Mouse (Mus musculus) forebrain, embryonic 12.5 days (tissue): Measurements from ENCODE around the gene Cirbp. TPM values are rescaled to one million over a fixed set of nuclear protein-coding genes. Genes with fewer than 3 reads are reported as not detected.
A peak's percentile ranks its signal among the peaks of the same experiment; 100 is the strongest.

Experiments
- ATAC-seq: fragments of 200-750 bp; cut with Nextera tagmentation; 2 replicates; pipeline ENCODE4 v1.8.0; 2017; ENCODE audit warnings: moderate TSS enrichment; ENCODE audit not compliant: low FRiP score
- H3K27ac ChIP-seq: fragments of 300-500 bp; sonication (generic); 2 replicates; pipeline ENCODE4 v1.5.1; 2016; ENCODE audit warnings: mild to moderate bottlenecking
- H3K27me3 ChIP-seq: fragments of 300-500 bp; sonication (generic); 2 replicates; pipeline ENCODE4 v1.6.1; 2016; ENCODE audit warnings: mild to moderate bottlenecking
- H3K36me3 ChIP-seq: fragments of 300-500 bp; sonication (generic); replicated peaks from 2 replicates; pipeline ENCODE4 v1.6.1; 2016; ENCODE audit warnings: mild to moderate bottlenecking
- H3K4me1 ChIP-seq: fragments of 300-500 bp; sonication (generic); 2 replicates; pipeline ENCODE4 v1.6.1; 2016
- H3K4me2 ChIP-seq: fragments of 300-500 bp; sonication (generic); 2 replicates; pipeline ENCODE4 v1.6.1; 2016; ENCODE audit warnings: mild to moderate bottlenecking, moderate library complexity
- H3K4me3 ChIP-seq: fragments of 300-500 bp; sonication (generic); replicated peaks from 2 replicates; pipeline ENCODE4 v1.5.1; 2016; ENCODE audit warnings: mild to moderate bottlenecking
- H3K9ac ChIP-seq: fragments of 300-500 bp; sonication (generic); 2 replicates; pipeline ENCODE4 v1.6.1; 2016; ENCODE audit warnings: mild to moderate bottlenecking
- H3K9me3 ChIP-seq: fragments of 300-500 bp; sonication (generic); 2 replicates; pipeline ENCODE4 v1.6.1; 2016
- WGBS: fragments of 180-500 bp; shearing (Covaris S2); methylation state at CpG from one replicate; pipeline ENCODE4 v1.1.7; 2016; 5-methylcytosine and 5-hydroxymethylcytosine counted together
- polyA plus RNA-seq: library from polyadenylated mRNA; unstranded; fragments of >200 nt; fragmentation: Nextera tagmentation; extraction: Ambion mirVana; gene quantifications from 2 replicates; pipeline ENCODE4 v1.2.1, GENCODE M21; 2016

The Cirbp gene
- polyA plus RNA-seq, 1 experiment from 2014 or later = 240 TPM

- Histone ChIP-seq H3K9me3 (no peaks in the 10 kb centered on the region), H3K4me3 (peak overlapping the region; percentile 97; the same call in 1 of the 2 replicates), H3K36me3 (peaks cover 49% of the 10 kb centered on the region), H3K27ac (peak overlapping the region; percentile 100), H3K4me1 (peaks cover 60% of the 10 kb centered on the region), H3K27me3 (no peaks in the 10 kb centered on the region), H3K9ac (peak overlapping the region; percentile 91; the same call in 1 of the 2 replicates), H3K4me2 (peak overlapping the region; percentile 70)
- WGBS = 82% methylated on average over 5 of the region's 5 CpGs
- no peak for ATAC-seq
These were observed 18.6 kb upstream of the Cirbp start for GRCm38 (mm10) chr10:80147146-80147718.

DNA sequence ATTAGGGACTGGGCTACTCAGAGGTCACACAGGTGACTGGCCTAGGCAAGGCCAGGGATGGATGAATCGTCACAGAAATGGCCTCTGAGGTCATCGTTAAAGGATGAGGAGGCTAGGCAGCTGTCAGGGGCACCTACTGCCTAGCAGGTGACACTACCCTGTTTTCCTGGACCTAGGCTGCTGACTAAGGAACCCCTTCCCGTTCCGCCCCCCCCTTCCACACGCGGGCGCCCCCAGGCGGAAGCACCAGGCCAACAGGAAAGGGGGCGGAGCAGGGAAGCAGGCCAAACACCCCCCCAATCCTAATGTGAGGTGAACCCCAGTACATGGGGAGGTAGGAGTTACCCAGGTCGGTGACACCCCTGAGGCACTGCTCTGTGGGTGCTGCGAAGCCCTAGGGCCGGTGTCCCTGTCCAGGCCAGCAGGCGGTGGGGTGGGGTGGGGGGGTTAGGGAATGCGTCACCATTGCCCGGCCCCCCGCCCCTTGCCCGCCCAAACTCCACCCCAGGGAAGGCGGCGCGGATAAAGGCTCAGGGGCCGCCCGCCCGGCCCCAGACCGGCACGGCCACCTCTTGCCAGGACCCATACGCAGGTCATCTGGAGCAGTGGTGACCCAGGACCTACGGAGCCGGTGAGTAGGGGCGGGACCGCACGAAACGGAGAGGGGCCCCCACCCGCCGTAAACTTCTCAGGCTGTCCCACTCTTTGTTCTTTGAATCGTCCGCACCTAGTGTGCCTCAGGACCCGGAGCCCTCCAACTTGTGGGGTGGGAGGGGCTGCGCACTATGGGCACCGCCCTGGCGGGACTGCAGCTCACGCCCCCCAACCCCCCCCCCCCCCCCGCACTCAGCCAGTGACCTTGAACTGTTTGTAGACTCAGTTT, 17.8 kb upstream of the Cirbp start, which contains the start of gene Midn:
TSS of gene Midn (plus strand) at position 554 of the 883 bp plus-strand sequence.
- peaks cover 62% of the 10 kb centered on the region for H3K4me1 ChIP-seq
- H3K4me2 ChIP-seq = peak within 1 kb of the TSS; percentile 70
- WGBS = 1% methylated on average over 40 of the region's 42 CpGs
- H3K27ac ChIP-seq = peak within 1 kb of the TSS; percentile 100
- peak; percentile 37 for ATAC-seq
- H3K27me3 ChIP-seq = no peaks in the 10 kb centered on the region
- peak within 1 kb of the TSS; percentile 91 for H3K9ac ChIP-seq
- no peaks in the 10 kb centered on the region for H3K9me3 ChIP-seq
- H3K4me3 ChIP-seq = peak within 1 kb of the TSS; percentile 97
- peaks cover 57% of the 10 kb centered on the region for H3K36me3 ChIP-seq

DNA sequence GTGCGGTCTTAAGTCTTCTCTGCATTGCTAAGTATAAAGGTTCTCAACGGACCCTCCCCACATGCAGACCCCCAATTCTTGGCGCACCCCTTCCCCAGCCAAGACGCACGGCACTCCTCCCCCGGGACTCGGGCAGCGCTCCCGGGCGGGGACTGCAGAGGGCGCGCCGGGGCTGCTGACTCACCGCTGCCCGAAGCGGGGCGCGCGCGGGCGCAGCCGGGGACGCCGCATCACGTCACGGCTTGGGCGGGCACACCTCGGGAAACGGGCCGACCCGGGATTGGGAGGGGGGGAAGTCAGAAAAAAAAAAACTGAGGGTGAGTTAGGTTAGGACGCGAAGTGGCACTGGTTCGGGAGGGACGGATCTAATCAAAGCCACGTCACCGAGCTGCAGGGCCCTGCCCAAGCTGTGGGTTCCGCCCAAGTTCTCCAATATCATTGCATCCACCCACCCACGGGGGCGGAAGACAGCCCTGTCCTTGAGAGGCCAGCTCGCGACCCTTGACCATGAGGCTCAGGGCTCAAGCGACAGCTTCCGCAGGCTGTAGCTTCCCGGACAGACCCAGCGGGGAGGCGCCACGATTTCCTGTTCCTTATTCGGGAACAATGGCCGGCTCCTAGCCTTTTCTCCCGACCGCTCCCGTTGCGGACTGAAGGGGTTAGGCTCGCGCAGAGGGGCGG, 17.0 kb upstream of the Cirbp start:
- Histone ChIP-seq H3K4me1 (peaks cover 62% of the 10 kb centered on the region), H3K9me3 (no peaks in the 10 kb centered on the region), H3K4me3 (peak overlapping the region; percentile 97), H3K4me2 (peak overlapping the region; percentile 70), H3K9ac (peak overlapping the region; percentile 91), H3K27me3 (no peaks in the 10 kb centered on the region), H3K27ac (peak overlapping the region; percentile 100), H3K36me3 (peaks cover 60% of the 10 kb centered on the region)
- WGBS = under 1% methylated on average over 57 of the region's 57 CpGs
- ATAC-seq = peak; percentile 44

- Histone ChIP-seq H3K4me1 (peaks cover 62% of the 10 kb centered on the region), H3K4me2 (peak overlapping the region; percentile 99), H3K27me3 (no peaks in the 10 kb centered on the region), H3K36me3 (peaks cover 60% of the 10 kb centered on the region), H3K4me3 (peak overlapping the region; percentile 97), H3K9ac (peak overlapping the region; percentile 100), H3K27ac (peak overlapping the region; percentile 100), H3K9me3 (no peaks in the 10 kb centered on the region)
- under 1% methylated on average over 88 of the region's 88 CpGs for WGBS
- ATAC-seq = peak; percentile 86
These were observed 16.2 kb upstream of the Cirbp start for GRCm38 (mm10) chr10:80149291-80150225.

GRCm38 (mm10) chr10:80150226-80151210, 15.3 kb upstream of the Cirbp start:
- WGBS = under 1% methylated on average over 46 of the region's 71 CpGs
- Histone ChIP-seq H3K27ac (peak overlapping the region; percentile 100), H3K4me2 (peak overlapping the region; percentile 99), H3K36me3 (peaks cover 61% of the 10 kb centered on the region), H3K27me3 (no peaks in the 10 kb centered on the region), H3K4me1 (peaks cover 66% of the 10 kb centered on the region), H3K9ac (peak overlapping the region; percentile 100), H3K4me3 (peak overlapping the region; percentile 97), H3K9me3 (no peaks in the 10 kb centered on the region)
- 0 out of 2 replicates have a peak, but pooled peaks have one; percentile 1 for ATAC-seq

- H3K36me3 ChIP-seq = peaks cover 62% of the 10 kb centered on the region
- no peak for ATAC-seq
These were observed 14.4 kb upstream of the Cirbp start for GRCm38 (mm10) chr10:80151211-80152034.

GRCm38 (mm10) chr10:80152071-80152872, 13.5 kb upstream of the Cirbp start:
- WGBS = 3% methylated on average over 14 of the region's 15 CpGs

More at GRCm38 (mm10) chr10:80151211-80152034, 14.4 kb upstream of the Cirbp start:
- Histone ChIP-seq H3K4me2 (peak overlapping the region; percentile 99), H3K9ac (peak overlapping the region; percentile 100), H3K27me3 (no peaks in the 10 kb centered on the region), H3K9me3 (no peaks in the 10 kb centered on the region), H3K4me1 (peaks cover 65% of the 10 kb centered on the region), H3K4me3 (peak overlapping the region; percentile 97), H3K27ac (peak overlapping the region; percentile 100)
- 1% methylated on average over 26 of the region's 26 CpGs for WGBS

DNA sequence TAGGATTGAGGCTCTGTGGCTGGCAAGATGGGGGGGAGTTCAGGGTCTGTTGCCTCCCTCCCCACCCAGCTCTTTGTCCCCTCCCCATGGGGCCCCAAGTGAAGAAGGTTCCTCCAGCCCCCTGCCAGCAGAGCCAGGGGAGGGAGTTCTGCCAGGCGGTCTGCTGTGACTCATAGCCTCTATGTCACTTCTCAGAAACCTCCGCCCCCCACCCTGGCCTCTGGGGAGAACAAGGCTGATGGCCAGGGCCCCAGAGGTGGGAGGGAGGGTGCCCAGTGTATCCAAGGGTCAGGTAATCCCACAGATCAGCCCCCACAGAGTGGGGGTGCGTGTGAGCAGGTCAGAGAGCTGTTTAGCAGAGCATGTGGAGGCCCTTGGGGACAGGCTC, 12.9 kb upstream of the Cirbp start:
- Histone ChIP-seq H3K27me3 (no peaks in the 10 kb centered on the region), H3K9ac (peak overlapping the region; percentile 100), H3K4me1 (peaks cover 65% of the 10 kb centered on the region), H3K27ac (peak overlapping the region; percentile 100), H3K36me3 (peaks cover 70% of the 10 kb centered on the region), H3K9me3 (no peaks in the 10 kb centered on the region), H3K4me2 (peak overlapping the region; percentile 99), H3K4me3 (peak overlapping the region; percentile 97)
- no peak for ATAC-seq
- 40% methylated on average over 3 of the region's 3 CpGs for WGBS

More at GRCm38 (mm10) chr10:80152071-80152872, 13.5 kb upstream of the Cirbp start:
- Histone ChIP-seq H3K27ac (peak overlapping the region; percentile 100), H3K4me3 (peak overlapping the region; percentile 97), H3K9ac (peak overlapping the region; percentile 100), H3K4me2 (peak overlapping the region; percentile 99), H3K4me1 (peaks cover 66% of the 10 kb centered on the region), H3K9me3 (no peaks in the 10 kb centered on the region), H3K36me3 (peaks cover 66% of the 10 kb centered on the region), H3K27me3 (no peaks in the 10 kb centered on the region)
- no peak for ATAC-seq

DNA sequence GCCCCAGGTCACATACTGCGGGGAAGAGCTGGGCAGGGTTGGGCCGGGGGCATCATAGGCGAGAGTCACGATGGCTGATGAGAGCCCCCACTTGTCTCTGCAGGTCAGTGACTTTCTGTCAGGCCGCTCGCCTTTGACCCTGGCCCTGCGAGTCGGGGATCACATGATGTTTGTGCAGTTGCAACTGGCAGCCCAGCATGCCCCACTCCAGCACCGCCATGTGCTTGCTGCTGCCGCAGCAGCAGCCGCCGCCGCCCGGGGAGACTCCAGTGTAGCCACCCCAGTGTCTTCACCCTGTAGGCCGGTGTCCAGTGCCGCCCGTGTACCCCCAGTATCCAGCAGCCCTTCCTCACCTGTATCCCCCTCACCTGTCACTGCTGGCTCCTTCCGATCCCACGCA, 12.1 kb upstream of the Cirbp start:
- Histone ChIP-seq H3K27ac (peak overlapping the region; percentile 100; the same call in 1 of the 2 replicates), H3K4me1 (peaks cover 71% of the 10 kb centered on the region), H3K36me3 (peaks cover 73% of the 10 kb centered on the region), H3K27me3 (no peaks in the 10 kb centered on the region), H3K9ac (peak overlapping the region; percentile 100), H3K4me3 (peak overlapping the region; percentile 97), H3K4me2 (peak overlapping the region; percentile 99), H3K9me3 (no peaks in the 10 kb centered on the region)
- ATAC-seq = no peak
- WGBS = 93% methylated on average over 19 of the region's 19 CpGs
